Mouse (Mus musculus) pancreas, adult 10 weeks (tissue): ENCODE data around the gene Fgd4. TPM values are rescaled to one million over a fixed set of nuclear protein-coding genes. Genes with fewer than 3 reads are reported as not detected.

Experiments used
- polyA plus RNA-seq: library from polyadenylated mRNA; stranded (reverse); fragments of 350-450 nt; fragmentation: Illumina TruSeq; extraction: RNeasy Lipid Tissue Mini Kit (QIAGEN cat#74804); gene quantifications from one replicate; pipeline ENCODE4 v1.2.3, GENCODE M21; 2015; ENCODE audit warnings: low read depth, low replicate concordance; ENCODE audit not compliant: insufficient read depth

Gene Fgd4
- polyA plus RNA-seq, result 1.5 TPM

DNA sequence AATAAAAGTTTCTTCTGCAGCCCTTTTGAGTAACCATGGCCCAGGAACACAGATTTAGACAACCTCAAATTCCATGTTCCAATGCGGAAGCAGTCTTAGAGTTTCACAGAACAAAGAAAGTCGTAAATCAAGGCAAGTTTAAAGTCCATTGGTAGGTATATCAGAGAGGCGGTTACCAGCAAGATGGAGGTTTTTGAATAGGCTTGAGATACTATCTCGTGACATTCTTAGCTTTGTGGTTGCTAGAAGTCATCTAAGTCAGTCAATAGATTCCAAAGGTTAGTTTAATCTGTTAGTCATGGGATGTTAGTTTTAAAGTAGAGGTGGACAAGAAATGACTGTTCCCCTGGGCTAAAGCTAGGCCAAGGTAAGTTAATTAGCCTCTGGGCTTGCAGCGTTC lies at the start of gene Fgd4:
Gene Fgd4 (minus strand): TSS at position 89 of the 400 bp plus-strand sequence.

Other genes with a start within 250 kb of the Fgd4 start
- 13.0 TPM for gene Dnm1l, start 241.6 kb downstream of the Fgd4 start, polyA plus RNA-seq
- not detected for gene Olfr19, start 75.9 kb upstream of the Fgd4 start, polyA plus RNA-seq
- not detected for gene Spag6l, start 228.9 kb upstream of the Fgd4 start, polyA plus RNA-seq